In genomic region chr4:90996388-90997092, GRCm38 (mm10) we compare ENCODE assay signal across 27 mouse cellular contexts.
DNase-seq lines count a peak whose midpoint lies in the region; ATAC-seq and TF ChIP-seq lines count a peak whose summit lies in the region.
"Had no signal": no experiment of that assay in that cellular context is flagged by ENCODE, and none has a peak within 500 bp of the region (broad histone marks: within the 10 kb centered on the region; RNA-seq: fewer than 3 reads in every experiment).

No protein-coding gene starts in this region.

- 35% methylated on average over 2 of the region's 2 CpGs for WGBS in kidney, adult 2 months
- WGBS in kidney, embryonic 16.5 days: 54% methylated on average over 2 of the region's 2 CpGs
- WGBS in midbrain, embryonic 12.5 days: 81% methylated on average over 2 of the region's 2 CpGs
- WGBS in midbrain, embryonic 10.5 days: 93% methylated on average over 2 of the region's 2 CpGs
- 72% methylated on average over 2 of the region's 2 CpGs for WGBS in embryonic facial prominence, embryonic 10.5 days

- no peak overlapping the region for H3K9ac ChIP-seq in kidney, embryonic 16.5 days (replicated peaks; ENCODE audit: low read length)
- no peak overlapping the region for H3K9ac ChIP-seq in midbrain, embryonic 12.5 days (replicated peaks)
- H3K9ac ChIP-seq: forebrain, embryonic 13.5 days; hindbrain, embryonic 14.5 days had no signal

- no peaks in the 10 kb centered on the region for H3K9me3 ChIP-seq in kidney, embryonic 16.5 days (ENCODE audit: low read length)
- no peaks in the 10 kb centered on the region for H3K9me3 ChIP-seq in midbrain, embryonic 12.5 days
- H3K9me3 ChIP-seq in midbrain, embryonic 10.5 days (replicated peaks): no peaks in the 10 kb centered on the region
- H3K9me3 ChIP-seq in embryonic facial prominence, embryonic 10.5 days: no peaks in the 10 kb centered on the region
- H3K9me3 ChIP-seq: forebrain, embryonic 10.5 days; forebrain, embryonic 13.5 days; hindbrain, embryonic 10.5 days had no signal

- H3K27ac ChIP-seq in kidney, adult 2 months (ENCODE audit: insufficient read depth, low read depth, low read length): no peak overlapping the region
- H3K27ac ChIP-seq in kidney, embryonic 16.5 days (ENCODE audit: low read length): no peak overlapping the region
- H3K27ac ChIP-seq in midbrain, embryonic 12.5 days (replicated peaks): no peak overlapping the region
- no peak overlapping the region for H3K27ac ChIP-seq in midbrain, embryonic 10.5 days (replicated peaks)
- H3K27ac ChIP-seq in embryonic facial prominence, embryonic 10.5 days (replicated peaks): no peak overlapping the region
- H3K27ac ChIP-seq: forebrain, embryonic 10.5 days; forebrain, embryonic 13.5 days; hindbrain, embryonic 10.5 days; hindbrain, embryonic 14.5 days; hindbrain, postnatal 0 days had no signal

- no peaks in the 10 kb centered on the region for H3K4me1 ChIP-seq in kidney, adult 2 months (ENCODE audit: control insufficient read depth, insufficient read depth, low read length)
- no peaks in the 10 kb centered on the region for H3K4me1 ChIP-seq in kidney, embryonic 16.5 days (ENCODE audit: insufficient read depth, low read length)
- H3K4me1 ChIP-seq in midbrain, embryonic 12.5 days: no peaks in the 10 kb centered on the region
- no peaks in the 10 kb centered on the region for H3K4me1 ChIP-seq in midbrain, embryonic 10.5 days
- H3K4me1 ChIP-seq in embryonic facial prominence, embryonic 10.5 days: no peaks in the 10 kb centered on the region
- H3K4me1 ChIP-seq: forebrain, embryonic 10.5 days; forebrain, embryonic 13.5 days; hindbrain, embryonic 10.5 days had no signal

- H3K27me3 ChIP-seq in kidney, adult 2 months (replicated peaks; ENCODE audit: control insufficient read depth, insufficient read depth, low read length): no peaks in the 10 kb centered on the region
- H3K27me3 ChIP-seq in kidney, embryonic 16.5 days (ENCODE audit: insufficient read depth, low read length): no peaks in the 10 kb centered on the region
- no peaks in the 10 kb centered on the region for H3K27me3 ChIP-seq in midbrain, embryonic 12.5 days
- no peaks in the 10 kb centered on the region for H3K27me3 ChIP-seq in midbrain, embryonic 10.5 days (ENCODE audit: low read depth, poor library complexity, severe bottlenecking)
- no peaks in the 10 kb centered on the region for H3K27me3 ChIP-seq in embryonic facial prominence, embryonic 10.5 days (replicated peaks; ENCODE audit: low read depth, poor library complexity, severe bottlenecking)
- H3K27me3 ChIP-seq: CH12.LX; forebrain, embryonic 13.5 days had no signal

- H3K4me3 ChIP-seq in kidney, adult 2 months (ENCODE audit: insufficient read depth, low read depth, low read length): no peak overlapping the region
- no peak overlapping the region for H3K4me3 ChIP-seq in kidney, embryonic 16.5 days (ENCODE audit: low read length)
- no peak overlapping the region for H3K4me3 ChIP-seq in midbrain, embryonic 12.5 days
- H3K4me3 ChIP-seq in midbrain, embryonic 10.5 days: no peak overlapping the region
- no peak overlapping the region for H3K4me3 ChIP-seq in embryonic facial prominence, embryonic 10.5 days
- H3K4me3 ChIP-seq: forebrain, embryonic 10.5 days; forebrain, embryonic 13.5 days; hindbrain, embryonic 10.5 days had no signal

- no peak for TF ChIP-seq CTCF in kidney, adult 2 months (conservative IDR thresholded peaks at IDR 0.05; ENCODE audit: insufficient read depth, insufficient read length, low read depth, low read length)

- peak; percentile 18 for DNase-seq in kidney, adult 9 months
- DNase-seq in kidney, adult 2 months: no peak
- no peak for DNase-seq in kidney, postnatal 10 days
- DNase-seq in midbrain, embryonic 10.5 days (ENCODE audit: low spot score): no peak
- no peak for DNase-seq in embryonic facial prominence, embryonic 10.5 days (ENCODE audit: low spot score)
- DNase-seq: adrenal gland, adult 2 months; adrenal gland, postnatal 14 days; B cell, adult 2 months; cerebellum, adult 11-12 months; cerebellum, adult 8-10 months; cerebellum, postnatal 10 days; cerebellum, postnatal 36 days; embryo, embryonic 11 days; gastrocnemius, postnatal 10 days; gastrocnemius, postnatal 36 days; heart, postnatal 36 days had no signal

- H3K36me3 ChIP-seq in kidney, adult 2 months (ENCODE audit: control insufficient read depth, insufficient read depth, low read length): no peaks in the 10 kb centered on the region
- no peaks in the 10 kb centered on the region for H3K36me3 ChIP-seq in kidney, embryonic 16.5 days (ENCODE audit: insufficient read depth, low read length)
- H3K36me3 ChIP-seq in midbrain, embryonic 12.5 days: no peaks in the 10 kb centered on the region
- no peaks in the 10 kb centered on the region for H3K36me3 ChIP-seq in midbrain, embryonic 10.5 days
- H3K36me3 ChIP-seq in embryonic facial prominence, embryonic 10.5 days (replicated peaks): no peaks in the 10 kb centered on the region
- H3K36me3 ChIP-seq: forebrain, embryonic 10.5 days; G1E; hindbrain, embryonic 10.5 days had no signal

- ATAC-seq in kidney, embryonic 16.5 days (ENCODE audit: low FRiP score, low TSS enrichment): peak; percentile 89
- ATAC-seq in midbrain, embryonic 12.5 days (ENCODE audit: low FRiP score, low read depth): 0 out of 2 replicates have a peak, but pooled peaks have one; percentile 34
- ATAC-seq: forebrain, embryonic 13.5 days; forebrain, embryonic 16.5 days; hindbrain, postnatal 0 days had no signal

- no peak for TF ChIP-seq POLR2A in kidney, adult 2 months (IDR thresholded peaks at IDR 0.05; ENCODE audit: low read depth, low read length)

- H3K4me2 ChIP-seq in kidney, embryonic 16.5 days (replicated peaks; ENCODE audit: low read depth, low read length): no peak overlapping the region
- H3K4me2 ChIP-seq in midbrain, embryonic 12.5 days (replicated peaks): no peak overlapping the region
- H3K4me2 ChIP-seq: forebrain, embryonic 13.5 days; heart, embryonic 11.5 days; hindbrain, embryonic 14.5 days had no signal
